Mouse (Mus musculus) inflammation-experienced regulatory T-cells, adult 6 months (primary cell): ENCODE measurements around the gene Leap2. TPM values are rescaled to one million over a fixed set of nuclear protein-coding genes. Genes with fewer than 3 reads are reported as not detected.

ENCODE experiments used
- ATAC-seq: one replicate; pipeline ENCODE4 v1.8.0; 2017
- polyA plus RNA-seq, 3 experiments: library from polyadenylated mRNA; unstranded; fragments of 100-300 nt; shearing (Covaris generic); gene quantifications; one replicate each; pipeline ENCODE4 v1.2.1; 2017

The Leap2 gene
- under 1 TPM in 2 of 3 experiments, not detected in 1; 0.67 to 0.96 TPM for polyA plus RNA-seq

DNA sequence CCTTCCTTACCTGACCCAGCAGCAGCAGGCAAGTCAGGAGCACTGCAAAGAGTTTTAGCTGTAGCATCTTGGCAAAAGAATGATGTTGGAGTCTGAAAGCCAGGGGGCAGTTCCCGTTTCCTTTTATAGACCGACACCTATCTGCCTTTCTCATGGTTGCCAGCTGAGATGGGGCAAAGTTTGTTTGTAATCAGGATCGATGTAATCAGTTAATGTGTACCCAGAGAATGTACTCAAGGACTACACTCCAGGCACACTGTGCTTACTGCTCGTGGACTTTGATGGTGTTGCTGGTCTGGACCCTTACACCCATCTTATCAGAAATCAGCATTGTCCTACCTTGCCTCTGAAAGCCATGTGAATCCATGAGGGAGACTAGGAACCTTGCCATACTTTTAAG lies at the start of gene Leap2:
Gene Leap2, minus strand, starts transcription at position 135 of the 400 bp plus-strand sequence.
- no peak for ATAC-seq

- ATAC-seq, result no peak
Observed at GRCm38 (mm10) chr11:53472709-53473108, 49.7 kb upstream of the Leap2 start.

DNA sequence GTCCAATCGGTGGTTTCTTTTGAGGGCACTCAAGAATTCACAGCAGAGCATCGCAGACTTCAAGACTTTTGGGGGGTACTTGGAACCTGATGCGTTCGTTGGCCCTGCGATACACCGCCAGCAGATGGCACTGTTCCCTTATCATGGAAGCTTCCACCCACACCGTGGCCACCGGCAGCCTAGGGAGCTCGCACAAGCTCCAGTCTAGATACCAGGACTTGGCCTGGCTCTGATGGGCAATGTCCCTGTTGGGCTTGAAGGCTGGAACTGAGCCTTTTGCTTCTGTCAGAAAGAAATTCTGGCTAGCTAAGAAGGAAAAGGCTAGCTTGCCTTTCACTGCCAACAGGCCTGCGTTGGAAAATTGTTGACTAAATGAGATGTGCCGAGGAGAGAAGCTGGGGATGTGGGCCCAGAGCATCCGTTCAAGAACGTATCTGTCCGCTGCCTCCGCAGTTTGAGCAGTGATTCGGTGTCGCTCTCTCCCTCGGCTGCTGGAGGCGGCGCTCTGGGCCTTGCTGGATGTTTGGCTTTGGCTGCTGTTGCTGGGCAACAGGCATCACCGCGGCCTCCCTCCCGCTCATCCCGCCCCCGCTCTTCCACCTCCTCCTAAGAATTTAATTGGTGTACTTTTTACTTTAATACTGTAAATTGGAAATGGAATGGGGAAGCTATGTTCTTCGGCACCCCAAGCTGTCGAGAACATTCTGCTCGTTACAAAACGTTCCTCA lies 47.2 kb upstream of the Leap2 start, which contains the start of gene Gm9837:
Gene Gm9837, minus strand, starts transcription at position 512 of the 728 bp plus-strand sequence.
- peak; percentile 86 for ATAC-seq

- peak; percentile 21 for ATAC-seq
Observed at GRCm38 (mm10) chr11:53469294-53469967, 46.5 kb upstream of the Leap2 start.

GRCm38 (mm10) chr11:53466231-53466971 lies 43.4 kb upstream of the Leap2 start:
- no peak for ATAC-seq

GRCm38 (mm10) chr11:53463551-53464424 lies 40.8 kb upstream of the Leap2 start:
- no peak for ATAC-seq

GRCm38 (mm10) chr11:53461727-53462126 lies 38.8 kb upstream of the Leap2 start:
- no peak for ATAC-seq

- no peak for ATAC-seq
Observed at GRCm38 (mm10) chr11:53460192-53460591, 37.2 kb upstream of the Leap2 start.

DNA sequence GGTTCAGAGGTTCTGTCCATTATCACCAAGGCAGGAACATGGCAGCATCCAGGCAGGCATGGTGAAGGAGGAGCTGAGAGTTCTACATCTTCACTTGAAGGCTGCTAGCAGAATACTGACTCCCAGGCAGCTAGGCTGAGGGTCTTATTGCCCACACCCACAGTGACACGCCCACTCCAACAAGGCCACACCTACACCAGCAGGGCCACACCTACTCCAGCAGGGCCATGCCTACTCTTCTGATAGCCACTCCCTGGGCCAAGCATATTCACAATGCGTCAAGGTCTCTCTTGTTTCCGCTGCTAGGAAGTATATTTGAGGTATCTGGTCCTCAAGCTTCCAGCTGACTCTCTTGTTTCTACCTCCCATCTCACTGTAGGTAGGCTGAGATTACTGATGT lies 36.0 kb upstream of the Leap2 start:
- ATAC-seq, result no peak

- no peak for ATAC-seq
Observed at GRCm38 (mm10) chr11:53457372-53457954, 34.5 kb upstream of the Leap2 start.

GRCm38 (mm10) chr11:53456474-53457371 lies 33.8 kb upstream of the Leap2 start, which contains the start of the genes Gm10447 and Shroom1:
Gene Gm10447 (minus strand): TSS chr11:53457110.
Gene Shroom1 (plus strand): TSS chr11:53457205.
- ATAC-seq, result no peak

- ATAC-seq, result no peak
Observed at GRCm38 (mm10) chr11:53453031-53453430, 30.1 kb upstream of the Leap2 start.

DNA sequence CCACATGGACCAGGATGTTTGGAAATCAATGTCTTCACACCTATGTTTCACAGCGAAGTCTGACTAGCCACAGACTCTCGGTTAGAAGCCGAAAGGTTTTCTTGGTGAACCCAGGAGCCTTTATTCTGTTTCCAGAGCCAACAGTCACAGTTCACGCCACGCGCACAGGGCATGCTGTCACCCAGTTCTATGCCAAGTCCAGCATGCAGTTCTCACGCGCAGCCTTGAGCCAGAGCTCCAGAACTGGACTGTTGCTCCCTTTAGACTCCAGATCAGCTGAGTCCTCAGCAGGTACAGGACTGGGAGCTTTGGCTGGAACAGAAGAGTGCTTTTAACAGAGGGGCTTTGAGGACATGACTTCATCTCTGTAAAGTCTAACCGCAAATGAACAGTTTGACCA lies 29.4 kb upstream of the Leap2 start:
- no peak for ATAC-seq

GRCm38 (mm10) chr11:53451361-53451760 lies 28.4 kb upstream of the Leap2 start:
- ATAC-seq, result no peak

- ATAC-seq, result no peak
Observed at GRCm38 (mm10) chr11:53450070-53450705, 27.2 kb upstream of the Leap2 start.

DNA sequence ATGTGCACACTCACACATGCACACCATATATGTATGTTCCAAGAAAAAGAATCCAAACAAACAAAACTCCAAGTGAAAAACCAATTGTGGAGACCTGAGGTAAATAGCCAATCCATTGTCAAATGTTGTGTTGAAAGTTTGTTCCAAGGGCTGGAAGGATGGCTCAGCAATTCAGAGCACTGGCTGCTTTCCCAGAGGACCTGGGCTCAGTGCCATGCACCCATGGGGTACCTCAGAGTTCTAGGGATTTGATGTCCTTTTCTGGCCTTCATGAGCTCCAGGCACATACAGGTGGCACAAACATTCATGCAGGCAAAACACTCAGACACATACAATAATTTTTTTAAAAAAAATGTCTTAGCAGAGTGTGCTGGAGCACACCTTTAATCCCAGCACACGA lies 25.6 kb upstream of the Leap2 start:
- no peak for ATAC-seq

GRCm38 (mm10) chr11:53447996-53448395 lies 25.0 kb upstream of the Leap2 start:
- no peak for ATAC-seq

DNA sequence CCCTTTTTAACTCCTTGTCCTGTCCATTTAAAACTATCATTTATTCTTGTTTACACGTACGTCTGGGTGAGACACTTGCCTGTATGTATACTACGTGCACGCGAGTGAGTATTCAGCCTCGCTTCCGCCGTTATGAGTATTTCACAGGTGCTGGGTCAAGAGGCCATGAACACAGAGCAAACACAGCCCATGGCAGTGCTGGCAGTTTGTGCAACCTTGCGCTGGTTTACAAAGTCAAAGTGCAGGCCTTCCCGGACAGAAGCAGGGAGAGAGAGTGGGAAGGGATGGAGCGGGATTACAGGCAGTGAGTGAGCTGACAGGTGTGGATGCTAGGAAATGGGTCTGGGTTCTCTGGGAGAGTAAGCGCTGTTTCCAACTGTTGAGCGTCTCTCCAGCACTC lies 23.2 kb upstream of the Leap2 start:
- ATAC-seq, result no peak

DNA sequence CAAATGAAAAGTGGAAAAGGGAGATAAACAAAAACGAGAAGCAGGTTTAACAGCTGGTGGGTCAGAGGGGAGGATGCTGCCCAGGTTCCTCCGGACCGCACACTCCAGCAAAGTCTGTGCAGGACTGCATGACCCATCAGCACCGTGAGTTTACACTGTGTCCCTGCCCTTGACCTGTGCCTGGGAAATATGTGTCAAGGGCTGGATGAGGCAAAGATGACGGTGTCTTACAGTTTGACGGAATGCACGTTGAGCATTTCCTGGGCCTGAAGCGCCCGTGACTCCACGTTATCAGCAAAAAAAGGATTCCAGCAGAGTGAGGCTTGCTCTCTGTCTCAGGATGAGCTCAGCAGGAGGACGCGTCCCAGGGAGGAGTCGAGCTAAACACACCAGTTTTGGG lies 22.6 kb upstream of the Leap2 start:
- ATAC-seq, result no peak

DNA sequence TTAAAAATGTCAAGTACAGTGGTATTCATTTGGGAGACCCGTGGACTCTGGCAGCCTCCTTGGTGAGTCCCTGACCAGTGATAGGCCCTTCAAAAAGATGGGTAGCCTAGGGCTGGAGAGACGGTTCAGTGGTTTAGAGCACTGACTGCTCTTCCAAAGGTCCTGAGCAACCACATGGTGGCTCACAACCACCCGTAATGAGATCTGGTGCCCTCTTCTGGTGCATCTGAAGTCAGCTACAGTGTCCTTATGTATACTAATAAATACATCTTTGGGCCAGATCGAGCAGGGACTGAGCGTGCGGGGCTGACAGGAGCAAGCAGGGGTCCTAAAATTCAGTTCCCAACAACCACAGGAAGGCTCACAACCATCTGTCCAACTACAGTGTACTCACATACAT lies 20.9 kb upstream of the Leap2 start:
- no peak for ATAC-seq
